Mouse (Mus musculus) small intestine, adult 2 months (tissue): ENCODE data around the gene 1700020L24Rik. TPM values are rescaled to one million over a fixed set of nuclear protein-coding genes. Genes with fewer than 3 reads are reported as not detected.

Source experiments
- H3K27ac ChIP-seq: fragments of 200-500 bp; 2 replicates; pipeline ENCODE4 v1.5.1; 2012; ENCODE audit warnings: low read depth, low read length, control low read depth, inconsistent platforms; ENCODE audit not compliant: insufficient read depth
- H3K27me3 ChIP-seq: fragments of 200-500 bp; 2 replicates; pipeline ENCODE4 v1.6.1; 2012; ENCODE audit warnings: mild to moderate bottlenecking, moderate library complexity, low read length, inconsistent platforms; ENCODE audit not compliant: control insufficient read depth, insufficient read depth
- H3K36me3 ChIP-seq: fragments of 200-500 bp; 2 replicates; pipeline ENCODE4 v1.6.1; 2012; ENCODE audit warnings: mild to moderate bottlenecking, low read length, control low read depth, inconsistent platforms; ENCODE audit not compliant: control insufficient read depth, insufficient read depth
- H3K4me1 ChIP-seq: fragments of 200-500 bp; 2 replicates; pipeline ENCODE4 v1.6.1; 2012; ENCODE audit warnings: low read length, inconsistent platforms, mixed read lengths; ENCODE audit not compliant: control insufficient read depth, insufficient read depth, insufficient read length
- H3K4me3 ChIP-seq: fragments of 200-500 bp; 2 replicates; pipeline ENCODE4 v1.5.1; 2012; ENCODE audit warnings: low read depth, mild to moderate bottlenecking, control low read depth, inconsistent platforms, low read length, moderate library complexity
- CTCF ChIP-seq: fragments of 200-500 bp; IDR thresholded peaks from 2 replicates; pipeline ENCODE4 v1.5.1; 2012; ENCODE audit warnings: low read depth, mild to moderate bottlenecking, control low read depth, inconsistent platforms, low read length, moderate library complexity, mixed read lengths; ENCODE audit not compliant: insufficient replicate concordance, insufficient read length; ENCODE audit errors: extremely low read depth
- POLR2A ChIP-seq: fragments of 200-500 bp; IDR thresholded peaks from 2 replicates; pipeline ENCODE4 v1.6.1; 2012; ENCODE audit warnings: low read depth, mild to moderate bottlenecking, control low read depth, inconsistent platforms, low read length, moderate library complexity
- WGBS: fragments of 180-500 bp; shearing (Covaris S2); methylation state at CpG from one replicate; pipeline ENCODE4 v1.1.7; 2018; 5-methylcytosine and 5-hydroxymethylcytosine counted together
- polyA plus RNA-seq: library from polyadenylated mRNA; depleted of rRNA; stranded (reverse); fragments of >200 nt; gene quantifications from 2 replicates; pipeline ENCODE4 v1.2.3, GENCODE M21; 2012

1700020L24Rik gene
- polyA plus RNA-seq, 1 experiment, result 1.4 TPM

DNA sequence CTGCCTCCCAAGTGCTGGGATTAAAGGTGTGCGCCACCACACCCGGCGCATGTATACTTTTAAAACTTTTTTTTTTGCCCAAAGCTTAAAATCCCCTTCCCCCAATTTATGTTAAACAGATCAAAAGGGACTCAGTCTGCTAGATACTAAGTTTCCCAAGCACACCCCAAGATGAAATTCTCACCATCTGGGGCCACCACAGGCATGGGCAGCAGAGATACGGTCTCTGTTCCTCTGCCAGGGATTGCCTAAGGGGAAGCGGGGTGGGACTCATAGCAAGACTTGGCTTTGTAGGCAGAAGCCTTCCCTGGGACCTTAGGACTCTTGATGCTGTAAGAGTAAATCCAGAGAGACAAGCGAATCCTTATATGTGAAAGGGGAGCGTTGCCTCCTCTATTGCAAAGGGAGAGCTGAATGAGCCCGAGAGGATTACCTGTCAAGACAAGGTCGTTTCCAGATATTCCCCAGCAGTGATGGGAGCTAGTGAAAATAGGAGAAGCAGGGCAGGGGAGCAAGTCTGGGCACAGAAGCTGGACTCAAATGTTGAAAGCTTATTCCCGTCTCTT is 24.1 kb downstream of the 1700020L24Rik start:
- WGBS, result 87% methylated on average over 10 of the region's 10 CpGs
- H3K36me3 ChIP-seq, result no peaks in the 10 kb centered on the region
- H3K4me1 ChIP-seq, result peaks cover 24% of the 10 kb centered on the region
- no peak overlapping the region for H3K4me3 ChIP-seq
- no peak overlapping the region for H3K27ac ChIP-seq
- no peaks in the 10 kb centered on the region for H3K27me3 ChIP-seq
- TF ChIP-seq CTCF (no peak), POLR2A (no peak)

DNA sequence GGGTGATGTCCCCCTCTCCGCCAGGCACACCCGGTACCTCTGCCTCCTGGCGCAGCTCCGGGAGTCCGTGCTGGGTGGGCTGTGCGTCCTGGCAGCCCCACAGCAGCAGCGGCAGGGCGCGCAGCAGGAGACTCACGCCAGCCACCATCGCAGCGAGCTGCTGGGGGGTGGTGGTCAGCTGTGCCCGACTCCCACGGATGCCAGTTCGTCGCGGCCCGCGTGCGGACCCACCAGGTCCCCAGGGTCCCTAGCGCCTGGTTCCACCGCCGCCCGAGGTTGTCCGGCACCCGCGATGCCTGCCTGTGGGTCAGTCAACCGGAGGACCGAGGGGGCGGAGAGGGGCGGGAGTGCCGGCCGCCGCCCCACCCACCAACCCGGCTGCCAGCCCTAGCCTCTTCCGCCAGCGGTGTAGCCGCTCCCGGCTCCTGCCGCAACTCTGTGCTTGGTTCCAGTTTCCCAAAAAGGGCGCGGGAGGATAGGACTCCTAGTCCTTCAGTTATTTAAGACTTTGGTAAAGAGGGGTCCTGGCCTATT is 25.3 kb downstream of the 1700020L24Rik start, which contains the start of gene Mmp28:
Gene Mmp28 (minus strand): TSS at position 361 of the 534 bp plus-strand sequence.
- Histone ChIP-seq H3K4me3 (peak within 1 kb of the TSS; percentile 87), H3K4me1 (peaks cover 24% of the 10 kb centered on the region; the same call in 1 of the 2 replicates), H3K36me3 (no peaks in the 10 kb centered on the region), H3K27me3 (no peaks in the 10 kb centered on the region), H3K27ac (peak within 1 kb of the TSS; percentile 18; the same call in 1 of the 2 replicates)
- TF ChIP-seq POLR2A, result no peak
- 0 out of 2 replicates have a peak, but pooled peaks have one; percentile 8 for TF ChIP-seq CTCF
- 1% methylated on average over 42 of the region's 42 CpGs for WGBS

DNA sequence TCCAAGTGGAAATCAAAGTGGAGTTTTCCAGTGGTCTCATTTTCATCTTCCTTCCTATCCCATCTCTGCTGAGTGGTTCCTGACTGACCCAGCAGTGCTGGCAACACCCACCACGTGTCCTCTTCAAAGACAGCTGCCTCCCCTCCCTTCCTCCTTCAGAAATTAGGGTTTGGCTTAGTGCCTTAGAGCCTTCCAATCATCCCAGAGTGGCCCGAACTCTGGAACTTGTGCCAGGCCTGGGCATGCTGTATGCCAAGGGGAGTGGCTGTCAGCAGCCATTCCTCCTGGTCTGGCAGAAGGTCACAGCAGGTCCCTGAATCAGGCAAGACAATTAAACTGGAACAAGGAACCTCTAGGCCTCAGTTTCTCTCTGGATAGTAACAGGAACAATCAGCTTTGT is 28.5 kb downstream of the 1700020L24Rik start:
- Histone ChIP-seq H3K4me3 (no peak overlapping the region), H3K27me3 (no peaks in the 10 kb centered on the region), H3K27ac (peak overlapping the region; percentile 46), H3K36me3 (no peaks in the 10 kb centered on the region), H3K4me1 (peaks cover 21% of the 10 kb centered on the region; the same call in 1 of the 2 replicates)
- no peak for TF ChIP-seq POLR2A
- no peak for TF ChIP-seq CTCF
- WGBS, result 11% methylated on average over 2 of the region's 2 CpGs

DNA sequence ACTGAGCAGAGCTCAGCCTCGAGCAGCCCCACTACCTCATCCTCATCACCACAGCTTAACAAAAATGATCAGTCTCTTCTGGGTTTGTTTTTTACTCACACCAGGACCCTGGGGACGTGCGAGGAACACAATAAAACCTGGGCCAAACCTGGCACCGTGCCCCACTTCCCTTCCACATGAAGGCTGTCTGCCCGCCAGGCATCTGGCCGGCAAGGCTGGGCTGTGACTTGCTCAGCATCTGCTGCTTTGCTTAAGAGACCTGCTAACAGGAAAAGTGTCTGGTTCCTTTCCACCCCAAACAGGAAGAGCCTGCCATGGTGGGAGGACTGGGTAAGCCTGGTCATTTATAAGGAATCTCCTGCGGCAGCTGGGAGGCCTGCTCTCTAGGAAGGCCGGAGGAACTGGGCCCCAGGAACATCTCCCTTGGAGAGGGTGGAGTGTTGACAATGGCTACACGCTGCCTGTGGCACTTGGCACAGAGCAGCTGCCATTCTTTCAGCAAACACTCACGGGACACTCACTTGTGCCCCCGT is 29.7 kb downstream of the 1700020L24Rik start:
- WGBS, result 18% methylated on average over 11 of the region's 11 CpGs
- peaks cover 21% of the 10 kb centered on the region; the same call in 1 of the 2 replicates for H3K4me1 ChIP-seq
- H3K27me3 ChIP-seq, result no peaks in the 10 kb centered on the region
- no peak overlapping the region for H3K4me3 ChIP-seq
- no peaks in the 10 kb centered on the region for H3K36me3 ChIP-seq
- 0 out of 2 replicates have a peak overlapping the region, but pooled peaks have one; percentile 46 for H3K27ac ChIP-seq
- TF ChIP-seq CTCF, result no peak
- TF ChIP-seq POLR2A, result no peak

DNA sequence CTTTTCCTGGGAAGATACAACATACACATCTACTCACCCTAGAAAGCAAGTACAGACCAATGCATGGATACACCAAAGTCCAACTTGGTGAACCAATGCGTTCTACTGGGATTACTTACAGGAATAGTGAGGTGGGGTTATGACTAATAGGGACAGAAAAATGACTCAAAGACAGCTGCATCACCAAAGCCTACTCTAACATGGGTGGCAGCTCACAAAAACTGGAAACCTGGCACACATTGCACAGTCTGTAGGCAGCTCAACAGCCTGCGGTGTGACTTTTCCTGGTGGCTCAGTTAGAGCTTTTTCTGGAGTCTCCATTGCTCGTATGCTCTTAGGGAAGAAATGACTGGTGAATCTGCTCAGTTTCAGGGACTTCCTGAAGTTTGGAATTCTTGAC is 31.3 kb downstream of the 1700020L24Rik start:
- TF ChIP-seq CTCF (no peak), POLR2A (no peak)
- Histone ChIP-seq H3K4me1 (peaks cover 15% of the 10 kb centered on the region; the same call in 1 of the 2 replicates), H3K27me3 (no peaks in the 10 kb centered on the region), H3K27ac (no peak overlapping the region), H3K4me3 (no peak overlapping the region), H3K36me3 (no peaks in the 10 kb centered on the region)
- WGBS, result 90% methylated on average over 3 of the region's 3 CpGs

DNA sequence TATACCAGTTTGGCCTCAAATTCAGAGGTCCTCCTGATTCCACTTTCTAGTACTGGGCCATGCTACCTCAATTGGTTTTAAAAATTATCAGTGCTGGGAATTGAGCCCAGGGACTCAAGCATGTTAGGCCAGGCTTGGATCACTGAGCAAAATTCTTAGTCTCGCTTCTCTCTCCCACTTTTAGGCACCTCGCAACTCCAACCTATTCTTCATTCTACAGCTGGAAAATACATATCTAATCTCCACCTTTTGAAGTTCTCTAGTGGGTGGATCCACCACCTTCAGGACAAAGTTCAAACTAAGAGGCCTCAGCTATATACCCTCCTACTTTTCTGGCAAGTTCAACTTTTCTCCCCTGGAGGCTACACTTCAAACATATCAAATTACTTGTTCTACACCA is 34.3 kb downstream of the 1700020L24Rik start:
- Histone ChIP-seq H3K27me3 (no peaks in the 10 kb centered on the region), H3K36me3 (peaks cover 4% of the 10 kb centered on the region; the same call in 1 of the 2 replicates), H3K4me1 (peaks cover 5% of the 10 kb centered on the region; the same call in 1 of the 2 replicates), H3K4me3 (peak overlapping the region; percentile 61; the same call in 1 of the 2 replicates), H3K27ac (peak overlapping the region; percentile 88)
- TF ChIP-seq CTCF, result no peak
- no peak for TF ChIP-seq POLR2A
- 25% methylated on average over 2 of the region's 2 CpGs for WGBS

DNA sequence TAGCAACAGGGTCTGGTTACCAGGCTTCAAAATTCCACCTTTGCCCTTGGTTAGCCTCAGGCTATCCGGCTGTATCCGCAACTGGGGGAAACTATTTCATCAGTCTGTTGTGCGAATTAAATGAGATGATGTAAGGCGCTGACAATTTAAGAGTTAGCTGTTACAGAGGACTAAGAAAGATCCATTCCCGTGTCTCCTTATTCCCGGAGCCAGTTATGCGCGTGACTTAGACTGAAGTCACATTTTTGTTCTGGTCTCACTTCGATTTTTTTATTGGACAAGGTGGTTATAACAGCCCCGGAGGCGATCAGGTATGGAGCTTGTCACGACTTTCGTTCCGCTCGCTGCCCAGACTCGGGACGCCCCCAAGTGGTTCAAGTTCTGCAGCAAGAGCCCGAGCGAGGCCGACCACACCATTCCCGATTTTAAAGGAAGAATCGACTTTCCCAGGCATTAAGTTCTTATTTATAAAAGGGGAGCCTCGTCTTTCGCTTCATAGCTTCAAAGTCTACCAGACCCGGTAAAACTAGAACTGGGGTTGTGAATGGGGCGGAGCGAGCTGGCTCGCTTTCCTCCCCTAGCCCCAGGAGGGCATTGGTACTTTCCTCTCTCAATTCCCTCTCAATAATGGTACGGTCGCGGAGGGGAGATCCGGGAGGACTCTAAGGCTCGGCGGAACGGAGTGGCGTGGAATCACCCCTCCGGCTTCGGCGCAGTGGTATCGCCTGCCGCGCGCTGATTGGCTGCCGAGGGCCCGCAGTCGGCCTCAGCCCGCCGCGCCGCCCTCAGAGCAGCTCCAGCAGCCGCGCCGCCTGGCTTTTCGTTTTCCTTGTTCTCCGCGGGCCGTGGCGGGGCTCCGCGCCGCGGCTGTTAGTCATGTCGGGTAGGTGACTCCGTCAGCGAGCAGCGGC is 35.1 kb downstream of the 1700020L24Rik start, which contains the start of gene Taf15:
Gene Taf15 (plus strand): TSS at position 763 of the 911 bp plus-strand sequence.
- Histone ChIP-seq H3K36me3 (peaks cover 7% of the 10 kb centered on the region), H3K4me3 (peak within 1 kb of the TSS; percentile 78), H3K27me3 (no peaks in the 10 kb centered on the region), H3K27ac (peak within 1 kb of the TSS; percentile 88), H3K4me1 (no peaks in the 10 kb centered on the region)
- WGBS, result under 1% methylated on average over 66 of the region's 66 CpGs
- peak; percentile 89 for TF ChIP-seq POLR2A
- TF ChIP-seq CTCF, result peak; percentile 79
